Mouse (Mus musculus) limb, embryonic 12.5 days (tissue): ENCODE data around the gene Aldh1a3. TPM values are rescaled to one million over a fixed set of nuclear protein-coding genes. Genes with fewer than 3 reads are reported as not detected.
A peak's percentile ranks its signal among the peaks of the same experiment; 100 is the strongest.

Experiments
- ATAC-seq: fragments of 200-750 bp; cut with Nextera tagmentation; 2 replicates; pipeline ENCODE4 v1.8.0; 2017; ENCODE audit warnings: low read depth, moderate TSS enrichment; ENCODE audit not compliant: insufficient number of reproducible peaks, insufficient read depth, low FRiP score, low TSS enrichment
- H3K27ac ChIP-seq: fragments of 300-500 bp; sonication (generic); 2 replicates; pipeline ENCODE4 v1.5.1; 2016; ENCODE audit warnings: mild to moderate bottlenecking, moderate library complexity
- H3K27me3 ChIP-seq: fragments of 300-500 bp; sonication (generic); 2 replicates; pipeline ENCODE4 v1.6.1; 2016; ENCODE audit warnings: mild to moderate bottlenecking, moderate library complexity
- H3K36me3 ChIP-seq: fragments of 300-500 bp; sonication (generic); 2 replicates; pipeline ENCODE4 v1.6.1; 2016; ENCODE audit warnings: mild to moderate bottlenecking, moderate library complexity
- H3K4me1 ChIP-seq: fragments of 300-500 bp; sonication (generic); replicated peaks from 2 replicates; pipeline ENCODE4 v1.6.1; 2016
- H3K4me2 ChIP-seq: fragments of 300-500 bp; sonication (generic); 2 replicates; pipeline ENCODE4 v1.6.1; 2016; ENCODE audit warnings: mild to moderate bottlenecking, moderate library complexity
- H3K4me3 ChIP-seq: fragments of 300-500 bp; sonication (generic); replicated peaks from 2 replicates; pipeline ENCODE4 v1.5.1; 2016; ENCODE audit warnings: mild to moderate bottlenecking
- H3K9ac ChIP-seq: fragments of 300-500 bp; sonication (generic); replicated peaks from 2 replicates; pipeline ENCODE4 v1.6.1; 2016; ENCODE audit warnings: mild to moderate bottlenecking, moderate library complexity
- H3K9me3 ChIP-seq: fragments of 300-500 bp; sonication (generic); 2 replicates; pipeline ENCODE4 v1.6.1; 2016; ENCODE audit warnings: mild to moderate bottlenecking, moderate library complexity
- WGBS: fragments of 180-500 bp; shearing (Covaris S2); methylation state at CpG from one replicate; pipeline ENCODE4 v1.1.7; 2016; 5-methylcytosine and 5-hydroxymethylcytosine counted together
- polyA plus RNA-seq: library from polyadenylated mRNA; unstranded; fragments of >200 nt; fragmentation: Nextera tagmentation; extraction: Ambion mirVana; gene quantifications from 2 replicates; pipeline ENCODE4 v1.2.1, GENCODE M21; 2016

Gene Aldh1a3
- polyA plus RNA-seq, 1 experiment from 2014 or later = 6.8 TPM

DNA sequence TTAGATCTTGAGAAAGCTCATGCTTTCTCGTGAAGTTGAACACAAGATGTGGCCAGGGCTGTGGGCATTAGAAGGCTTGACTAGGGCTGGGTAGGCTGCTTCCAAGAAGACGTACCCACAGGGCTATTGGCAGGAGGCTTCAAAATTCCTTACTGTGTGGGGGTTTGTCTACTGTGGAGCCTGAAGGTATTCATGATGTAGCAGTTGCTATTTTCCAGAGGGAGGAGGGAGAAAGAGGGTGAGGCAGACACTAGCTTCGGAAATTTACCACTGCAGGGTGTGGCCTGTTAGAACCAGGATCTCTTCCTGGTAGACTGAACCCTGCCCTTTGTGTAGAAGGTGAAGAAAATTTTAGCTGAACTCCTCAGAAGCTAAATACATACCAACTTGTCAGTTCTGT, 19.5 kb upstream of the Aldh1a3 start:
- Histone ChIP-seq H3K4me2 (no peak overlapping the region), H3K27me3 (no peaks in the 10 kb centered on the region; the same call in 1 of the 2 replicates), H3K27ac (no peak overlapping the region), H3K36me3 (no peaks in the 10 kb centered on the region), H3K9me3 (no peaks in the 10 kb centered on the region), H3K9ac (no peak overlapping the region), H3K4me3 (no peak overlapping the region), H3K4me1 (peaks cover 47% of the 10 kb centered on the region)
- 82% methylated on average over 3 of the region's 3 CpGs for WGBS
- ATAC-seq = no peak

DNA sequence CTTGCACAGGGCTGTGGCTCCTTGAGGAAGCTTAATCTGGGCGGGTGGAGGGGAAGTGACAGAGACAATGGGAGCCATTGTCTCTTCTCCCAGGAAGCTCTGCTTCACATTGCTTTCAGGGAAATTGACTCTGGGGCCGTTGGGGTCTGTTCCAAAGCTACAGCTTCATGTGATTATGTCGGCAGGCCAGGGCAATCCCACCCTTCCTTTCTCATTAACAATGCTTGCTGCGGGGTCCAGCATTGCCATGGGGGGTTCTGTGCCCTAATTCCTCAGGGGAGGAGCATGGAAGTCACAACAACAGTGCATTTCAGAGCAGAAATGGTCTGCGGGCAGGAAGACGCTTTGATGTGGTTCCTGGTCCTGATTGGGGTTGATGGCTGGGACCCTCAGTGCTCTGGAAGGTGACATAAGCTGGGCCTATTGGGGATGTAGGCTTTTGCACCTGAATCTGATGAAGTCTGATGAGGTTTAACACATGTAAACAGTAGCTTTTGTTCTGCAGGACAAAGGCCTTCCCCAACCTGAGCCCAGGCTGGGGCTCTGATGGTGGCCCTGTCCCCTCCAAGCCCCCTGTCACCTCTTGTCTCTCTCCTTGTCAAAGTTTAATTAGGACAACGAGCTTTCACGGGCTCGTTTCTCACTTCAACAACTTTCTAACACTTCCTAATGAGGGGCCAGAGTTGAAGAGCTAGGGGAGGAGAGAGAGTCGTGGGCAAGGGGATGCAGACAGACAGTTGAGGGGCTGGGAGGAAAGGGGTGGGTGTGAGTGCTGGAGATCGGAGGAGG, 18.0 kb upstream of the Aldh1a3 start:
- ATAC-seq = no peak
- H3K36me3 ChIP-seq = no peaks in the 10 kb centered on the region
- H3K9ac ChIP-seq = no peak overlapping the region
- H3K9me3 ChIP-seq = no peaks in the 10 kb centered on the region
- WGBS = 29% methylated on average over 11 of the region's 11 CpGs
- H3K27me3 ChIP-seq = no peaks in the 10 kb centered on the region; the same call in 1 of the 2 replicates
- peaks cover 33% of the 10 kb centered on the region for H3K4me1 ChIP-seq
- H3K4me2 ChIP-seq = no peak overlapping the region
- no peak overlapping the region for H3K4me3 ChIP-seq
- H3K27ac ChIP-seq = no peak overlapping the region

GRCm38 (mm10) chr7:66444706-66445105, 17.4 kb upstream of the Aldh1a3 start:
- Histone ChIP-seq H3K9ac (no peak overlapping the region), H3K27ac (no peak overlapping the region), H3K9me3 (no peaks in the 10 kb centered on the region), H3K27me3 (no peaks in the 10 kb centered on the region; the same call in 1 of the 2 replicates), H3K4me3 (no peak overlapping the region), H3K36me3 (no peaks in the 10 kb centered on the region), H3K4me2 (no peak overlapping the region), H3K4me1 (peaks cover 29% of the 10 kb centered on the region)
- WGBS = 73% methylated on average over 5 of the region's 5 CpGs
- no peak for ATAC-seq

DNA sequence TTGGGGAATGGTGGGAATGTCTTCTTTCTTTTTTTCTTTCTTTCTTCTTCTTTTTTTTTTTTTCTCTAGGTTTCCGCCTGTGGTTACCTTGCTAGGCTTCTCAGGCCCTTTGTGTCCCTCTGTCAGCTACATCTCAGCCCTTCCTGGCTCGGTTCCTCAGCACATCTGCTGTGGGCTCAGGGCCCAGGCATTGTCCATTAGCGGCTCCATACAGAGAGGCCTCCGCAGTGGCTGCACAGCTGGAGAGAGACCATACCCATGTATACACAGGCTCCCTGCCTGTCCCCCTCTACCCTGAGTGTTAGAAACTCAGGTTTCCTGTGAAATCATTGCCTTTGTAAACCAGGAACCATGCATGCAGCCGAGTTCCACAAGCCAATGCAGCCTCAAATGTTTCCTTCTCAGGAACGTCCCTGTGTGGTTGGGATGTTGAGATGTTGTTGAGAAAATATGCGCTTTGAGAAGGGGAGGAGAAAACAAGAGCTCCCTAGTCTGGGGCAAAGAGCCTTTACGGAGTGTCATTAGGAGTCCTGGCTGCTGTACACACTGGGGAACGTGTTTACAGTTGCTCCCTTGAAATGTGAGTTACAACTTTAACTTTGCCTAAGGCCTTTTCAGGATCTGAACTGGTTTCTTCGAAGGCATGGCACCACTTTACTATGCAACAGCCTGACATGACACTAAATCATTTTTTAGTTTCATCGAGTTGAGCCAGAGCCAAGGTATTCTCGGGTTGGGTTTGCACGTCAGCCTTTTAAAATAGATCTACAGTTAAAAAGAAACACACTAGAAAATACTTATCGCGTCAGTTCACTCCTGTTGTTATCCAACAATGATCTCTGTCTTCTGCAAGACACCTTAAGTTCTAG, 15.4 kb upstream of the Aldh1a3 start:
- H3K9ac ChIP-seq = no peak overlapping the region
- no peak for ATAC-seq
- H3K4me3 ChIP-seq = no peak overlapping the region
- no peaks in the 10 kb centered on the region; the same call in 1 of the 2 replicates for H3K27me3 ChIP-seq
- H3K9me3 ChIP-seq = no peaks in the 10 kb centered on the region
- H3K27ac ChIP-seq = peak overlapping the region; percentile 67
- no peak overlapping the region for H3K4me2 ChIP-seq
- 43% methylated on average over 15 of the region's 15 CpGs for WGBS
- no peaks in the 10 kb centered on the region for H3K36me3 ChIP-seq
- H3K4me1 ChIP-seq = peaks cover 23% of the 10 kb centered on the region

- 70% methylated on average over 12 of the region's 12 CpGs for WGBS
- H3K9me3 ChIP-seq = no peaks in the 10 kb centered on the region
- no peak for ATAC-seq
- H3K36me3 ChIP-seq = no peaks in the 10 kb centered on the region
- H3K27me3 ChIP-seq = no peaks in the 10 kb centered on the region
- H3K9ac ChIP-seq = no peak overlapping the region
- H3K4me2 ChIP-seq = no peak overlapping the region
- no peak overlapping the region for H3K27ac ChIP-seq
- H3K4me3 ChIP-seq = no peak overlapping the region
- H3K4me1 ChIP-seq = peaks cover 12% of the 10 kb centered on the region
Observed at GRCm38 (mm10) chr7:66438787-66439669, 11.7 kb upstream of the Aldh1a3 start.

DNA sequence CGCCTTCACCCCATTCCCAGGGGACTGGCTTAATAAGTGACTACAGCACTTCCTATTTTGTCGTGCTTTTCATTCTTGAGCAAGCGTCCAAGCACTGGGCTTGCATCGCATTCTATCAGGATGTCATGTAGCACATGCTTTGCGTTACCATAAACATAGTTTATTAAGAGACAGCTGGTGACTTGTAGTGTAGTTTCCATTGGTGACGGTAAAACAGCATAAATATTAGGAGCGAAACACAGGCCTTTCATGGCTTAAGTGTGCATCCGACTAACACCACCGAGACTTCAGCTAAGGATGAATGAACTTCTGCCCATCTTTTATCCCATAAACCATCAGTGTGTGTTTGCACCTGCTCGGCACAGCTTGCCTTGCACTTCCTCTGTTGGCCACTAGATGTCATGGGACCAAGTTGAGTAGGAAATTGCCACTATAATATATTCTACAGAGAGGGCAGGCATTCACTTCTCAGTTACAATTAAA, 7.2 kb upstream of the Aldh1a3 start:
- 38% methylated on average over 10 of the region's 10 CpGs for WGBS
- H3K9ac ChIP-seq = no peak overlapping the region
- no peak for ATAC-seq

DNA sequence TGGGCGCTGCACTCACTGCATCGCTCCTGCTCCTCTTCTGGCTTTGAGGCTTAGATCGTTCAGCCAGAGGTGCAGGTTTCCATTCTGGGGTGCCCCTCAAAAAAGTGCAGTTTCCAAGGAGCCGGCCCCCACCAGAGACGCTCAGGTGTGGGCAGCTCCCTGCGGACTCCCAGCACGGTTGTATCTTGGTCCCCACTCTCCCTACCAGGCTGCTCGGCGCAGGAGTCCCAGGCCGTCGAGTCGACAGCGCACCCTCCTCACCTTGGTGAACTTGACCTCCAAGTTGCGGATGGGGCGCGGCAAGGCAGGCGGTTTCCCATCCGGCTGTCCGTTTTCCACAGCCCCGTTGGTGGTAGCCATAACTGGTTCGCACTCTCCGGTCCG, 272 bp downstream of the Aldh1a3 start:
- 1% methylated on average over 23 of the region's 23 CpGs for WGBS
- Histone ChIP-seq H3K9ac (peak overlapping the region; percentile 53), H3K27ac (no peak overlapping the region), H3K36me3 (no peaks in the 10 kb centered on the region), H3K4me2 (peak overlapping the region; percentile 97), H3K4me3 (peak overlapping the region; percentile 58), H3K4me1 (peaks cover 15% of the 10 kb centered on the region), H3K27me3 (peaks cover 70% of the 10 kb centered on the region), H3K9me3 (no peaks in the 10 kb centered on the region)
- ATAC-seq = peak; percentile 33; the same call in 1 of the 2 replicates

More for the DNA sequence above, 7.2 kb upstream of the Aldh1a3 start:
- Histone ChIP-seq H3K4me2 (no peak overlapping the region), H3K36me3 (no peaks in the 10 kb centered on the region), H3K27ac (no peak overlapping the region), H3K27me3 (peaks cover 10% of the 10 kb centered on the region), H3K9me3 (no peaks in the 10 kb centered on the region), H3K4me1 (no peaks in the 10 kb centered on the region; the same call in 1 of the 2 replicates), H3K4me3 (no peak overlapping the region)

DNA sequence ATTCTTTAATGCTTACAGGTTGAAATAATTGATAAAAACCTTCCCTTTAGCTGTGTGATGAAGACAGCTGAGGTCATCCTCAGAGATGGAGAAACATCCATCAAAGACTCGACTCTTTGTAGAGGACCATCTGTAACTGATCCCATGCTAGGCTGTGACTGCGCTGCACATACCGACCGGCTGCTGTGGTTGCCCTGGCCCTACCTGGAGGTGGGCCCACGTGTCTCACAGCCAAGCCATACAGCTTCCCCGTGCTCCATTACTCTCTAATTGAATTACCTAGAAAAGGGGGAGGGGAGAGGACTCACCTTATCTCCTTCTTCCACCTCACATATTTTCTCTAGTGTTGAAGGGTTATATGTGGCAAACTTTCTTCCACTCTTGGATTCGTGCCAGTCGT, 5.4 kb downstream of the Aldh1a3 start:
- Histone ChIP-seq H3K4me1 (peaks cover 4% of the 10 kb centered on the region), H3K4me2 (no peak overlapping the region), H3K36me3 (no peaks in the 10 kb centered on the region), H3K9me3 (no peaks in the 10 kb centered on the region), H3K9ac (no peak overlapping the region), H3K4me3 (no peak overlapping the region), H3K27me3 (peaks cover 60% of the 10 kb centered on the region), H3K27ac (no peak overlapping the region)
- WGBS = 66% methylated on average over 8 of the region's 8 CpGs
- ATAC-seq = no peak

DNA sequence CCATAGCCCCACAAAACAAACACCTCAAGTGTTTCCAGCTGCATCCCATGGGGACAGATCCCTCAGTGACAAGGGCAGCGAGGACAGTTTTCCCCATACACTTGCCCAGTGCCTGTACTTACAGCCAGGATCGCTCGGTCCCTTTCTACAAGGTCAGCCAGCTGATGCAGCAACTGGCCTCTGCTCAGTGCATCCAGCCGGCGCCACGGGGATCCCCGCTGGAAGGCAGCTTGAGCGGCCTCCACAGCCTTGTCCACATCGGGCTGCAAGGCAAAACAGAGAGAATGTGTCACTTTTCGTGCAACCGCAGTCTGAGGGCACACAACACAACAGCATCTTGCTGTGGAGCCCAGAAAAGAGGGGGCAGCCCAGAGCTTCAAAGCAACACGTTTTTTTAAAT, 8.3 kb downstream of the Aldh1a3 start:
- H3K27ac ChIP-seq = no peak overlapping the region
- no peak for ATAC-seq
- H3K36me3 ChIP-seq = no peaks in the 10 kb centered on the region
- 55% methylated on average over 12 of the region's 12 CpGs for WGBS
- peaks cover 32% of the 10 kb centered on the region for H3K27me3 ChIP-seq
- no peaks in the 10 kb centered on the region for H3K9me3 ChIP-seq
- H3K4me2 ChIP-seq = no peak overlapping the region
- H3K4me1 ChIP-seq = no peaks in the 10 kb centered on the region
- no peak overlapping the region for H3K4me3 ChIP-seq
- no peak overlapping the region for H3K9ac ChIP-seq

- ATAC-seq = no peak
- peaks cover 23% of the 10 kb centered on the region for H3K27me3 ChIP-seq
- 80% methylated on average over 4 of the region's 4 CpGs for WGBS
- no peak overlapping the region for H3K4me3 ChIP-seq
- no peaks in the 10 kb centered on the region for H3K9me3 ChIP-seq
- no peaks in the 10 kb centered on the region for H3K4me1 ChIP-seq
- H3K4me2 ChIP-seq = no peak overlapping the region
- no peaks in the 10 kb centered on the region for H3K36me3 ChIP-seq
- no peak overlapping the region for H3K9ac ChIP-seq
- H3K27ac ChIP-seq = no peak overlapping the region
Observed at GRCm38 (mm10) chr7:66416829-66417228, 10.5 kb downstream of the Aldh1a3 start.
